Mouse (Mus musculus) spleen, postnatal 4 days (tissue): ENCODE results near the gene Aunip.
A peak's percentile ranks its signal among the peaks of the same experiment; 100 is the strongest.

Experiments
- DNase-seq, 2 experiments: peaks; one replicate each; pipeline ENCODE4 v3.0.0; 2022; ENCODE audit warnings: low spot score in 2 of 2

The Aunip gene

GRCm38 (mm10) chr4:134514309-134514930 lies 3.6 kb downstream of the Aunip start:
- DNase-seq: no peak

GRCm38 (mm10) chr4:134515614-134516013 lies 4.8 kb downstream of the Aunip start:
- no peak for DNase-seq

GRCm38 (mm10) chr4:134516981-134517380 lies 6.2 kb downstream of the Aunip start:
- no peak for DNase-seq

- DNase-seq: no peak
Observed at GRCm38 (mm10) chr4:134517719-134518118, 6.9 kb downstream of the Aunip start.

GRCm38 (mm10) chr4:134518541-134518940 lies 7.7 kb downstream of the Aunip start:
- DNase-seq: no peak

- no peak for DNase-seq
Observed at GRCm38 (mm10) chr4:134519281-134519680, 8.5 kb downstream of the Aunip start.

- no peak for DNase-seq
Observed at GRCm38 (mm10) chr4:134523447-134523846, 12.6 kb downstream of the Aunip start.

- no peak for DNase-seq
Observed at GRCm38 (mm10) chr4:134525806-134526205, 15.0 kb downstream of the Aunip start.

- DNase-seq: no peak
Observed at GRCm38 (mm10) chr4:134526220-134526619, 15.4 kb downstream of the Aunip start.

- no peak for DNase-seq
Observed at GRCm38 (mm10) chr4:134532928-134533327, 22.1 kb downstream of the Aunip start.

GRCm38 (mm10) chr4:134533421-134533820 lies 22.6 kb downstream of the Aunip start:
- no peak for DNase-seq

GRCm38 (mm10) chr4:134534124-134534886 lies 23.5 kb downstream of the Aunip start:
- peak; percentile 81 to 91 for DNase-seq

GRCm38 (mm10) chr4:134534932-134535786 lies 24.4 kb downstream of the Aunip start, which contains the start of gene Mtfr1l:
Mtfr1l (minus strand) TSS chr4:134535387.
- peak; percentile 96 to 97 for DNase-seq

- DNase-seq: no peak
Observed at GRCm38 (mm10) chr4:134535787-134536151, 25.0 kb downstream of the Aunip start.

GRCm38 (mm10) chr4:134538997-134539580 lies 28.3 kb downstream of the Aunip start:
- DNase-seq: no peak

- DNase-seq: no peak
Observed at GRCm38 (mm10) chr4:134542726-134543125, 31.9 kb downstream of the Aunip start.

GRCm38 (mm10) chr4:134543261-134543660 lies 32.5 kb downstream of the Aunip start:
- peak; percentile 91 to 98 for DNase-seq

- DNase-seq: no peak
Observed at GRCm38 (mm10) chr4:134546814-134547705, 36.3 kb downstream of the Aunip start.

GRCm38 (mm10) chr4:134548169-134548938 lies 37.6 kb downstream of the Aunip start:
- DNase-seq: no peak

- no peak for DNase-seq
Observed at GRCm38 (mm10) chr4:134549899-134550298, 39.1 kb downstream of the Aunip start.
